10 mouse cellular contexts compared by ENCODE assay signal in genomic region chr6:16999451-17000139, GRCm38 (mm10).
A peak's percentile ranks its signal among the peaks of the same experiment; 100 is the strongest.
DNase-seq lines count a peak whose midpoint lies in the region; ATAC-seq and TF ChIP-seq lines count a peak whose summit lies in the region.
"Had no signal": no experiment of that assay in that cellular context is flagged by ENCODE, and none has a peak within 500 bp of the region (broad histone marks: within the 10 kb centered on the region; RNA-seq: fewer than 3 reads in every experiment).

No protein-coding gene starts in this region.

- no peaks in the 10 kb centered on the region for H3K9me3 ChIP-seq in hindbrain, embryonic 14.5 days (ENCODE audit: control insufficient read depth, low read length)
- no peaks in the 10 kb centered on the region for H3K9me3 ChIP-seq in midbrain, embryonic 15.5 days
- H3K9me3 ChIP-seq: liver, embryonic 12.5 days had no signal

- peak overlapping the region; percentile 51 for H3K9ac ChIP-seq in hindbrain, embryonic 14.5 days
- H3K9ac ChIP-seq in midbrain, embryonic 15.5 days = no peak overlapping the region
- H3K9ac ChIP-seq: liver, embryonic 12.5 days had no signal

- peak; percentile 49 for TF ChIP-seq CTCF in layer of hippocampus, adult 2 months (conservative IDR thresholded peaks at IDR 0.05)
- 0 out of 2 replicates have a peak, but pooled peaks have one; percentile 10 for TF ChIP-seq CTCF in cortical plate, adult 2 months (IDR thresholded peaks at IDR 0.05; ENCODE audit: extremely low read depth, insufficient read depth, low read length)

- H3K4me2 ChIP-seq in hindbrain, embryonic 14.5 days (replicated peaks) = peak overlapping the region; percentile 53
- H3K4me2 ChIP-seq in midbrain, embryonic 15.5 days = peak overlapping the region; percentile 46
- H3K4me2 ChIP-seq: liver, embryonic 12.5 days had no signal

- H3K27me3 ChIP-seq in hindbrain, embryonic 14.5 days (ENCODE audit: control insufficient read depth, insufficient read depth, low read length) = 0 out of 2 replicates have a peak, but pooled peaks cover 4% of the 10 kb centered on the region
- no peaks in the 10 kb centered on the region for H3K27me3 ChIP-seq in midbrain, embryonic 15.5 days (replicated peaks)
- H3K27me3 ChIP-seq: liver, embryonic 12.5 days had no signal

- no peak for DNase-seq in layer of hippocampus, adult 2 months (ENCODE audit: low spot score in 2 of 2)
- no peak for DNase-seq in layer of hippocampus, adult 9-10 months (ENCODE audit: low spot score)
- DNase-seq in hindbrain, embryonic 14.5 days (ENCODE audit: low spot score) = peak; percentile 52
- DNase-seq in heart, adult 18-20 months = no peak
- no peak for DNase-seq in right cerebral cortex, postnatal 4 days
- DNase-seq: adrenal gland, postnatal 10 days; cerebellum, postnatal 36 days had no signal

- no peak for TF ChIP-seq POLR2A in cortical plate, adult 2 months (IDR thresholded peaks at IDR 0.05; ENCODE audit: extremely low read depth, insufficient read depth, low read length)

- peak; percentile 71; the same call in 1 of the 2 replicates for ATAC-seq in hindbrain, embryonic 14.5 days (ENCODE audit: low FRiP score)
- peak; percentile 43 for ATAC-seq in midbrain, embryonic 15.5 days (replicated peaks)
- ATAC-seq: liver, embryonic 12.5 days had no signal

- no peaks in the 10 kb centered on the region for H3K36me3 ChIP-seq in hindbrain, embryonic 14.5 days (replicated peaks; ENCODE audit: control insufficient read depth, insufficient read depth)
- H3K36me3 ChIP-seq in midbrain, embryonic 15.5 days (replicated peaks) = no peaks in the 10 kb centered on the region
- H3K36me3 ChIP-seq: liver, embryonic 12.5 days had no signal

- WGBS in hindbrain, embryonic 14.5 days = 37% methylated on average over 21 of the region's 21 CpGs
- 47% methylated on average over 21 of the region's 21 CpGs for WGBS in midbrain, embryonic 15.5 days

- peak overlapping the region; percentile 13; the same call in 1 of the 2 replicates for H3K4me3 ChIP-seq in layer of hippocampus, adult 2 months
- no peak overlapping the region for H3K4me3 ChIP-seq in cortical plate, adult 2 months (ENCODE audit: insufficient read depth, low read length)
- peak overlapping the region; percentile 28 for H3K4me3 ChIP-seq in hindbrain, embryonic 14.5 days (replicated peaks; ENCODE audit: low read length)
- peak overlapping the region; percentile 29 for H3K4me3 ChIP-seq in midbrain, embryonic 15.5 days
- H3K4me3 ChIP-seq: liver, embryonic 12.5 days had no signal

- no peaks in the 10 kb centered on the region for H3K4me1 ChIP-seq in cortical plate, adult 2 months (ENCODE audit: control insufficient read depth, insufficient read depth, low read length)
- peaks cover 8% of the 10 kb centered on the region; the same call in 1 of the 2 replicates for H3K4me1 ChIP-seq in hindbrain, embryonic 14.5 days (replicated peaks; ENCODE audit: control insufficient read depth, insufficient read depth, low read length)
- H3K4me1 ChIP-seq in midbrain, embryonic 15.5 days = peaks cover 6% of the 10 kb centered on the region
- H3K4me1 ChIP-seq: liver, embryonic 12.5 days had no signal

- no peak overlapping the region for H3K27ac ChIP-seq in layer of hippocampus, adult 2 months
- no peak overlapping the region for H3K27ac ChIP-seq in cortical plate, adult 2 months (ENCODE audit: insufficient read depth, low read length)
- no peak overlapping the region for H3K27ac ChIP-seq in hindbrain, embryonic 14.5 days
- no peak overlapping the region for H3K27ac ChIP-seq in midbrain, embryonic 15.5 days
- H3K27ac ChIP-seq: liver, embryonic 12.5 days had no signal
